Mouse (Mus musculus) E14TG2a.4 (cell line): Measurements from ENCODE around the gene Mmgt1.

Experiments
- H3K27me3 ChIP-seq: 2 replicates; pipeline ENCODE4 v1.6.1; 2014; ENCODE audit warnings: low read length, control low read depth; ENCODE audit not compliant: insufficient read depth
- H3K36me3 ChIP-seq: 2 replicates; pipeline ENCODE4 v1.6.1; 2014; ENCODE audit warnings: low read length, control low read depth; ENCODE audit not compliant: insufficient read depth
- H3K4me1 ChIP-seq: replicated peaks from 2 replicates; pipeline ENCODE4 v1.6.1; 2014; ENCODE audit warnings: low read depth, low read length, control low read depth
- H3K4me3 ChIP-seq: replicated peaks from 2 replicates; pipeline ENCODE4 v1.5.1; 2014; ENCODE audit warnings: mild to moderate bottlenecking, low read length
- H3K9me3 ChIP-seq: 2 replicates; pipeline ENCODE4 v1.6.1; 2014; ENCODE audit warnings: low read length, control low read depth
- CTCF ChIP-seq: conservative IDR thresholded peaks from 2 replicates; pipeline ENCODE4 v1.5.1; 2014; ENCODE audit warnings: low read length
- NANOG ChIP-seq: IDR thresholded peaks from 2 replicates; pipeline ENCODE4 v1.6.1; 2014; ENCODE audit warnings: borderline replicate concordance, low read length, mixed read lengths
- POU5F1 ChIP-seq: IDR thresholded peaks from 2 replicates; pipeline ENCODE4 v1.6.1; 2014; ENCODE audit warnings: low read length, borderline replicate concordance

The Mmgt1 gene

GRCm38 (mm10) chrX:56597887-56598640, at the start of gene Mmgt1:
Mmgt1 (minus strand) TSS chrX:56598069.
- Histone ChIP-seq H3K9me3 (no peaks in the 10 kb centered on the region), H3K36me3 (peaks cover 7% of the 10 kb centered on the region; the same call in 1 of the 2 replicates), H3K27me3 (no peaks in the 10 kb centered on the region), H3K4me3 (peak within 1 kb of the TSS; percentile 92), H3K4me1 (peaks cover 4% of the 10 kb centered on the region; the same call in 1 of the 2 replicates)
- TF ChIP-seq POU5F1 (no peak), CTCF (no peak), NANOG (no peak)

DNA sequence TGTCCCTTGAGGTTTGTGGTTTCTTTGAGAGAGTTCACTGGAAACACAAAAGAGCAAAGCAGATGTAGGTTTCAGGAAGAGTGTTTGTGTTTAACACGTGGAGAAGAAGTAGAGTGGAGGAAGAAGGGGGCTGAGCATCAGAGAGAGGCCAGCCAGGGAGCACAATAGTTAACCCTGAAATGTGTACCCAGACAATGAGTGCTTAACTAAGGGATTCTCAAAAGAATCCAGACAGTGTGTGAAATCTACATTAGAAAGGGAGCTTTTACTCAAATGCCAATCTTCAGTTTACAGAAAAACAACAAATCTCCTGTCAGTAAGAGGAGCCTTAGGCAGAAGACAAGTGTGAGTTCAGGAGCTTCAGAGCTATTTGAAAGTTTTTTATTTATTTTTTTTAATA, 42.2 kb upstream of the Mmgt1 start:
- H3K36me3 ChIP-seq: no peaks in the 10 kb centered on the region
- TF ChIP-seq POU5F1 (no peak), NANOG (peak; percentile 43; the same call in 1 of the 2 replicates)

GRCm38 (mm10) chrX:56636185-56636584, 38.3 kb upstream of the Mmgt1 start:
- Histone ChIP-seq H3K27me3 (no peaks in the 10 kb centered on the region), H3K4me3 (no peak overlapping the region), H3K36me3 (no peaks in the 10 kb centered on the region), H3K4me1 (peaks cover 10% of the 10 kb centered on the region; the same call in 1 of the 2 replicates), H3K9me3 (no peaks in the 10 kb centered on the region)
- no peak for TF ChIP-seq CTCF

More for the DNA sequence above, 42.2 kb upstream of the Mmgt1 start:
- peaks cover 10% of the 10 kb centered on the region; the same call in 1 of the 2 replicates for H3K4me1 ChIP-seq
- no peaks in the 10 kb centered on the region for H3K27me3 ChIP-seq
- H3K9me3 ChIP-seq: no peaks in the 10 kb centered on the region
- H3K4me3 ChIP-seq: no peak overlapping the region

- H3K4me1 ChIP-seq: peaks cover 5% of the 10 kb centered on the region; the same call in 1 of the 2 replicates
- H3K27me3 ChIP-seq: no peaks in the 10 kb centered on the region
- no peak overlapping the region for H3K4me3 ChIP-seq
- no peaks in the 10 kb centered on the region for H3K36me3 ChIP-seq
- TF ChIP-seq NANOG: no peak
- no peaks in the 10 kb centered on the region for H3K9me3 ChIP-seq
Observed at GRCm38 (mm10) chrX:56615236-56615635, 17.4 kb upstream of the Mmgt1 start.

DNA sequence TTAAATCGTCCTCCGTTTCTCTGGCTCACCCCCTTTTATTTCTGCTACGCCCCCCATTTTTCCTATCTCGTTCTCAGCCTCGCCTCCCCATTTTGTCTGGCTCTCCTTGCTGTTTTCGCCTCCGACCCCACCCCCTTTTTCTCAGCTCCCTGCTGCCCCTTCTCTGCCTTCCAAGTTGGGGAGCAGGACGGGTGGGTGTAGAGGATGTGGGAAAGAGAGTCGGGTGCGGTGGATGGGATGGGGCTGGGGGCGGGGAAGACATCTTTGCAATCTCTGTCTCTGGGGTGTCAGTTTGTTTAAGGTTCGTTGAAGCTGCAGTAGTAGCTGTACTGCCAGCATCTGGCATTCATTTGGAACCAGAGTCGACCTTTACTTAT, 12.4 kb upstream of the Mmgt1 start:
- TF ChIP-seq CTCF (no peak), POU5F1 (no peak), NANOG (no peak)
- peak overlapping the region; percentile 83 for H3K4me3 ChIP-seq
- no peaks in the 10 kb centered on the region for H3K27me3 ChIP-seq
- H3K36me3 ChIP-seq: no peaks in the 10 kb centered on the region
- H3K9me3 ChIP-seq: no peaks in the 10 kb centered on the region
- H3K4me1 ChIP-seq: peaks cover 5% of the 10 kb centered on the region; the same call in 1 of the 2 replicates

GRCm38 (mm10) chrX:56609623-56610317, 11.9 kb upstream of the Mmgt1 start, which contains the start of gene Slc9a6:
Slc9a6 (plus strand) TSS chrX:56609757.
- Histone ChIP-seq H3K36me3 (no peaks in the 10 kb centered on the region), H3K4me3 (peak within 1 kb of the TSS; percentile 83), H3K4me1 (peaks cover 5% of the 10 kb centered on the region; the same call in 1 of the 2 replicates), H3K9me3 (no peaks in the 10 kb centered on the region), H3K27me3 (no peaks in the 10 kb centered on the region)
- TF ChIP-seq CTCF (no peak), NANOG (no peak), POU5F1 (no peak)

- Histone ChIP-seq H3K4me3 (peak overlapping the region; percentile 23; the same call in 1 of the 2 replicates), H3K36me3 (no peaks in the 10 kb centered on the region), H3K4me1 (peaks cover 5% of the 10 kb centered on the region; the same call in 1 of the 2 replicates), H3K27me3 (no peaks in the 10 kb centered on the region), H3K9me3 (no peaks in the 10 kb centered on the region)
- TF ChIP-seq POU5F1: no peak
- TF ChIP-seq CTCF: no peak
- no peak for TF ChIP-seq NANOG
Observed at GRCm38 (mm10) chrX:56609285-56609622, 11.4 kb upstream of the Mmgt1 start.

DNA sequence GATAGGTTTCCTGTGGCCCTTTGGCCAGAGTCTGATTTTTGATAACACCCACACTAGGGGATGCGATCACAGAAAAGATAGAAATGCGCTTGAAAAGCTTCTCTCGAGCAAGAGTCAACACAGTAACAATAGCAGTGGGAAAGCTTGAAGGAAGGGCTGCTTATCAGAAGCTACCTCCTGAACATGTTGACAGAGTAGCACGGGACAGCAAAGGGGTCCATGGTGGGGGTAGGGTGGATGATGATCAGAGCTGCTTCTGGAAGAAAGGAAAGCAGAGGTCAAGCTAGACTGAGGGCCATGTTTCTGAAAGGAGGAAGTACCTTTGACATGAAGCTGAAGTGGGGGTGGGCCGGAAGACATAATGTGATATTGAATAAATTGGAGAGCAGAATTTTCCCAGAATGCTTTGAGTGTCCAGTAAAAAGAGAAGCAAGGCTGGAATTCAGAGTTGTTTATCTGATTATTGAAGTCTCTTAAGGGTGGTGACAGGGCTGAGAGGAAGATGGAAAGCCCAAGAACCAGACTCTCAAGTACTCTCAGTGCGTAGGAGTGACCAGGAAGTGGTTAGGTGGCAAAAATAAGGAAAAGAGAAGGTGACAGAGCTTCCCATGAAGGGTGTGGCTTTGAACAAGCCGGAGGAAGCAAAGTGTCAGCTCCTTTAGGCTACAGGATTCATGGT, 9.3 kb upstream of the Mmgt1 start:
- Histone ChIP-seq H3K9me3 (no peaks in the 10 kb centered on the region), H3K27me3 (no peaks in the 10 kb centered on the region), H3K4me3 (no peak overlapping the region), H3K36me3 (no peaks in the 10 kb centered on the region), H3K4me1 (peaks cover 5% of the 10 kb centered on the region; the same call in 1 of the 2 replicates)
- no peak for TF ChIP-seq NANOG
- no peak for TF ChIP-seq CTCF

DNA sequence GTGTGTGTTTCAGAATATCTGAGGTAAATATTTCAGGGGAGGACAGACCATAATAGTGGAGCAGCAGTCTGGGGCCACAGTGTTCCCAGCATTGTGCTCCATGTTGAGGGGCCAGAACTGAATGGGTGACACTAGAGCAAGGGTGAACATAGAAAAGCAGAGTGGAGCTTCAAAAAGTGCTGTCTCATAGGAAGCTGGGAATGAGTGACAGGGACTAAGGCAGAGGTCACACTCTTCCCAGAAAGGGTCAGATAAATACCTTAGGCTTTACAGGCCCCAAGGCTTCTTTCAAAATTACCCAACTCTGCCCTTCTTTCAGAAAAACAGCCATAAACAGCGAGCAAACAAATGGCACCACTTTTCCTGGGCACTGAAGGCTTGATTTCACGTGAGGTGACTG, 8.7 kb upstream of the Mmgt1 start:
- H3K36me3 ChIP-seq: no peaks in the 10 kb centered on the region
- no peaks in the 10 kb centered on the region for H3K9me3 ChIP-seq
- H3K4me1 ChIP-seq: peaks cover 5% of the 10 kb centered on the region; the same call in 1 of the 2 replicates
- TF ChIP-seq POU5F1 (no peak), CTCF (no peak), NANOG (no peak)
- no peak overlapping the region for H3K4me3 ChIP-seq
- no peaks in the 10 kb centered on the region for H3K27me3 ChIP-seq
